Mouse (Mus musculus) olfactory bulb, adult 2 months (tissue): Measurements from ENCODE around the gene Tmem184b.

Experiments
- CTCF ChIP-seq: fragments of 200-500 bp; IDR thresholded peaks from 2 replicates; pipeline ENCODE4 v1.5.1; 2012; ENCODE audit warnings: low read depth, mild to moderate bottlenecking, low read length, moderate library complexity; ENCODE audit not compliant: insufficient read depth
- POLR2A ChIP-seq: fragments of 200-500 bp; IDR thresholded peaks from 2 replicates; pipeline ENCODE4 v1.6.1; 2012; ENCODE audit warnings: mild to moderate bottlenecking, low read depth, low read length, moderate library complexity; ENCODE audit not compliant: insufficient read depth

- TF ChIP-seq CTCF (no peak), POLR2A (no peak)
Measured at GRCm38 (mm10) chr15:79322991-79323790, 80.2 kb downstream of the Tmem184b start.
